ENCODE assay signal across 10 mouse cellular contexts in the genomic region with DNA sequence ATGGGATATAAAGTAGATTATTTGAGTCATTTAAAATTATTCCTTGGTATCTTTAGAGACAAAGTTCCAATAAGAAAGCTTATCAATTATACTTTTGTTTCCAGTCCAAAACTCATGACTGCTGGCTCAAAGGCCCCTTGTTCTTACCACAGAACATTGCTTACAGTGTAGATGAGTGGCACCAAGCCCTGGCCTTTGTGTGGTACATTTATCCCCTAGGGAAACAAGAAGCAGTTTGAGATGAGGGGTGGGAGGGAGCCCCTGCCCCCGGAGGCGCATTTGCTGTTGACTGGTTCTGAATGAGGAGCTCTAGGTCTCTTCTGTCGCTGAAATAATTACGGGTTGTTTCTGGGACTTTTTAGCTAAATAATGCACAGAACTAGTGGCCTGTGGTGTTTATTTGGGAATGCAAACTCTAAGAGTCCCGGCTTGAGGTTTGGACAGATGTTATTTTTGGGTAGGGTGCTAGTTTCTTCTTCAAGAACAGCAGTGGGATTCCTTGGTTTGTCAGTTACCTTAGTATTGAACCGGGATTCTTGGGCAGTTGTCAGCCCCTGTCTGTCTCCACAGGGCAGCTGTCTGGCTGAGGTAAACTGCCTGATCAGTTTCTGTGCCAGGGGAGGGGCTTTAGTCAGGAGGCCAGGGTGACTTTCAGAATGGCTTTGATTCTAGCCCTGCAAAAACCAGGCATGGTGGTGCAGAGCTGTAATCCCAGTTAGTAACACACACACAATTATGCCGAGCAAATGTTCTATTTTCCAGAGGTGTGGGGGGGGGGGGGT. TPM values are rescaled to one million over a fixed set of nuclear protein-coding genes. Genes with fewer than 3 reads are reported as not detected.
DNase-seq lines count a peak whose midpoint lies in the region; ATAC-seq and TF ChIP-seq lines count a peak whose summit lies in the region.
"Had no signal": no experiment of that assay in that cellular context is flagged by ENCODE, and none has a peak within 500 bp of the region (broad histone marks: within the 10 kb centered on the region; RNA-seq: fewer than 3 reads in every experiment).

No protein-coding gene starts in this region.

- H3K36me3 ChIP-seq in kidney, adult 2 months (ENCODE audit: control insufficient read depth, insufficient read depth, low read length), result no peaks in the 10 kb centered on the region
- H3K36me3 ChIP-seq in heart, postnatal 0 days (replicated peaks; ENCODE audit: control insufficient read depth, insufficient read depth, low read length), result no peaks in the 10 kb centered on the region
- no peaks in the 10 kb centered on the region for H3K36me3 ChIP-seq in midbrain, embryonic 14.5 days (ENCODE audit: control insufficient read depth, insufficient read depth, low read length)

- no peak overlapping the region; the same call in 1 of the 2 replicates for H3K9ac ChIP-seq in heart, postnatal 0 days (replicated peaks; ENCODE audit: low read depth, low read length)
- no peak overlapping the region for H3K9ac ChIP-seq in midbrain, embryonic 14.5 days (replicated peaks; ENCODE audit: low read length)

- no peak for DNase-seq in kidney, adult 2 months
- no peak for DNase-seq in kidney, postnatal 25 days
- peak; percentile 91 for DNase-seq in brain, adult 2 months (ENCODE audit: low read depth, low spot score)
- DNase-seq in heart, postnatal 0 days (ENCODE audit: low spot score), result no peak
- DNase-seq in midbrain, embryonic 14.5 days, result no peak
- no peak for DNase-seq in adrenal gland, adult 8-10 months
- no peak for DNase-seq in embryo, embryonic 11 days

- TF ChIP-seq EP300 in heart, postnatal 0 days (IDR thresholded peaks at IDR 0.05; ENCODE audit: low read depth), result no peak

- no peaks in the 10 kb centered on the region for H3K27me3 ChIP-seq in kidney, adult 2 months (replicated peaks; ENCODE audit: control insufficient read depth, insufficient read depth, low read length)
- H3K27me3 ChIP-seq in heart, postnatal 0 days (ENCODE audit: control insufficient read depth, insufficient read depth, low read length), result no peaks in the 10 kb centered on the region
- H3K27me3 ChIP-seq in midbrain, embryonic 14.5 days (ENCODE audit: control insufficient read depth, insufficient read depth, low read length), result no peaks in the 10 kb centered on the region

- 52% methylated on average over 7 of the region's 7 CpGs for WGBS in kidney, adult 2 months
- WGBS in heart, postnatal 0 days, result 63% methylated on average over 7 of the region's 7 CpGs
- WGBS in midbrain, embryonic 14.5 days, result 72% methylated on average over 7 of the region's 7 CpGs

- no peak overlapping the region for H3K4me2 ChIP-seq in heart, postnatal 0 days (ENCODE audit: low read depth, low read length)
- no peak overlapping the region for H3K4me2 ChIP-seq in midbrain, embryonic 14.5 days (ENCODE audit: low read length)

- H3K4me3 ChIP-seq in kidney, adult 2 months (ENCODE audit: insufficient read depth, low read depth, low read length), result no peak overlapping the region
- no peak overlapping the region for H3K4me3 ChIP-seq in heart, postnatal 0 days (ENCODE audit: low read depth, low read length)
- H3K4me3 ChIP-seq in midbrain, embryonic 14.5 days (replicated peaks; ENCODE audit: low read depth, low read length), result no peak overlapping the region

- ATAC-seq in heart, postnatal 0 days (ENCODE audit: insufficient read depth, low read depth), result no peak
- ATAC-seq in midbrain, embryonic 14.5 days (ENCODE audit: low FRiP score, low TSS enrichment), result no peak
- ATAC-seq in megakaryocyte, adult 5-6 weeks (ENCODE audit: poor library complexity, severe bottlenecking), result no peak

- peak overlapping the region; percentile 83 for H3K27ac ChIP-seq in kidney, adult 2 months (ENCODE audit: insufficient read depth, low read depth, low read length)
- H3K27ac ChIP-seq in heart, postnatal 0 days (ENCODE audit: low read depth), result peak overlapping the region; percentile 92
- peak overlapping the region; percentile 98 for H3K27ac ChIP-seq in midbrain, embryonic 14.5 days (replicated peaks; ENCODE audit: low read depth, low read length)

- no peaks in the 10 kb centered on the region for H3K9me3 ChIP-seq in heart, postnatal 0 days (replicated peaks; ENCODE audit: control insufficient read depth, low read length)
- no peaks in the 10 kb centered on the region for H3K9me3 ChIP-seq in midbrain, embryonic 14.5 days (ENCODE audit: control insufficient read depth, low read length)

- peaks cover 46% of the 10 kb centered on the region for H3K4me1 ChIP-seq in kidney, adult 2 months (ENCODE audit: control insufficient read depth, insufficient read depth, low read length)
- H3K4me1 ChIP-seq in heart, postnatal 0 days (ENCODE audit: control insufficient read depth, insufficient read depth), result peaks cover 61% of the 10 kb centered on the region
- H3K4me1 ChIP-seq in midbrain, embryonic 14.5 days (ENCODE audit: control insufficient read depth, insufficient read depth, low read length), result peaks cover 17% of the 10 kb centered on the region

- no peak for TF ChIP-seq CTCF in kidney, adult 2 months (conservative IDR thresholded peaks at IDR 0.05; ENCODE audit: insufficient read depth, insufficient read length, low read depth, low read length)
- no peak for TF ChIP-seq CTCF in heart, postnatal 0 days (IDR thresholded peaks at IDR 0.05; ENCODE audit: low read depth)

- no peak for TF ChIP-seq POLR2A in kidney, adult 2 months (IDR thresholded peaks at IDR 0.05; ENCODE audit: low read depth, low read length)

RNA-seq across cellular contexts. Expression of a gene that starts 19.4 kb away (rescaled TPM):
- polyA plus RNA-seq in kidney, adult 2 months (2012; rRNA removed), result 129 and 154 TPM in 2 replicates
- total RNA-seq in heart, postnatal 0 days (2014; rRNA removed; ENCODE audit: low replicate concordance), result 22.4 and 25.5 TPM in 2 replicates
- 9.2 and 12.2 TPM in 2 replicates for polyA plus RNA-seq in heart, postnatal 0 days (2015; fragmentation: Nextera tagmentation; extraction: Ambion mirVana)
- 5.6 and 8.0 TPM in 2 replicates for polyA plus RNA-seq in midbrain, embryonic 14.5 days (2014; fragmentation: Nextera tagmentation; extraction: Ambion mirVana)
- total RNA-seq in megakaryocyte, adult 5-6 weeks (2015), result 8.0 and 12.2 TPM in 2 replicates
- total RNA-seq in megakaryocyte, adult 5-6 weeks (2017), result 14.6 and 18.1 TPM in 2 replicates
- 10 to 100 TPM; 30.2 to 50.3 (median 41.6) TPM for total RNA-seq in adrenal gland, adult 8-10 months (2022)

RNA-seq across cellular contexts. Expression of a gene that starts 19.7 kb away (rescaled TPM):
- 119 and 134 TPM in 2 replicates for polyA plus RNA-seq in kidney, adult 2 months (2012; rRNA removed)
- total RNA-seq in heart, postnatal 0 days (2014; rRNA removed; ENCODE audit: low replicate concordance), result 29.0 and 43.1 TPM in 2 replicates
- polyA plus RNA-seq in heart, postnatal 0 days (2015; fragmentation: Nextera tagmentation; extraction: Ambion mirVana), result 14.6 and 15.0 TPM in 2 replicates
- polyA plus RNA-seq in midbrain, embryonic 14.5 days (2014; fragmentation: Nextera tagmentation; extraction: Ambion mirVana), result 11.7 and 11.9 TPM in 2 replicates
- total RNA-seq in megakaryocyte, adult 5-6 weeks (2015), result 14.8 and 17.0 TPM in 2 replicates
- 11.3 and 18.5 TPM in 2 replicates for total RNA-seq in megakaryocyte, adult 5-6 weeks (2017)
- total RNA-seq in adrenal gland, adult 8-10 months (2022), result 10 to 100 TPM; 49.5 to 78.3 (median 62.2) TPM

RNA-seq across cellular contexts. Expression of a gene that starts 19.8 kb away (rescaled TPM):
- polyA plus RNA-seq in kidney, adult 2 months (2012; rRNA removed), result not detected in 2 replicates
- not detected in 2 replicates for total RNA-seq in heart, postnatal 0 days (2014; rRNA removed; ENCODE audit: low replicate concordance)
- 1.7 and 1.9 TPM in 2 replicates for polyA plus RNA-seq in heart, postnatal 0 days (2015; fragmentation: Nextera tagmentation; extraction: Ambion mirVana)
- 1.3 TPM in 1 of 2 replicates, not detected in the other for polyA plus RNA-seq in midbrain, embryonic 14.5 days (2014; fragmentation: Nextera tagmentation; extraction: Ambion mirVana)
- total RNA-seq in megakaryocyte, adult 5-6 weeks (2015), result not detected in 2 replicates
- not detected in 2 replicates for total RNA-seq in megakaryocyte, adult 5-6 weeks (2017)
- total RNA-seq in adrenal gland, adult 8-10 months (2022), result not detected
- total RNA-seq: MEL had no signal
- polyA plus RNA-seq: lung, adult 2 months had no signal
